In the genomic region with DNA sequence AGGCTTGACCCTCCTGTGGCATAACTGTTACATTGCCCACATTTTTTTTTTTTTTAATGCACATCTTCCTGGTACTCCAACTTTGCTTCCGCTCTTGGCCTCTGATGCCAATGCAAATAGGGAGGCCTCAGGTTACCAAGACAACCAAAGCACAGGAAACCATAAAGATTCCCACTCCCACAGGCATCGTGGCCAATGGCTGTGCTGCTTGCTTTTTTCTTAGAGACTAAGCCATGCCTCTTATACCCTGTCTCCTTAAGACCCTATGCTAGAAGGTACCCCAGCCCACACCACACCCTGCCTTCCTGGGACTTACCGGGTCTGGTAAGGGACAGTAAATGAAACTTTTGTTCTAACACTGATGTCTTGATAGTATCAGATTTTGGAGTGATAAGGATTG, we compare ENCODE assay signal across 20 mouse cellular contexts. TPM values are rescaled to one million over a fixed set of nuclear protein-coding genes. Genes with fewer than 3 reads are reported as not detected.
DNase-seq lines count a peak whose midpoint lies in the region; ATAC-seq and TF ChIP-seq lines count a peak whose summit lies in the region.
"Had no signal": no experiment of that assay in that cellular context is flagged by ENCODE, and none has a peak within 500 bp of the region (broad histone marks: within the 10 kb centered on the region; RNA-seq: fewer than 3 reads in every experiment).

No protein-coding gene starts in this region.

- no peaks in the 10 kb centered on the region for H3K9me3 ChIP-seq in intestine, embryonic 14.5 days (ENCODE audit: control insufficient read depth, low read length)
- H3K9me3 ChIP-seq in intestine, embryonic 16.5 days (ENCODE audit: control insufficient read depth, low read length): no peaks in the 10 kb centered on the region
- H3K9me3 ChIP-seq: G1E; heart, embryonic 12.5 days; hindbrain, embryonic 15.5 days had no signal

- no peak overlapping the region for H3K4me3 ChIP-seq in intestine, embryonic 14.5 days (ENCODE audit: low read depth, low read length)
- no peak overlapping the region for H3K4me3 ChIP-seq in intestine, embryonic 16.5 days (ENCODE audit: low read length)
- H3K4me3 ChIP-seq in thymus, adult 2 months (ENCODE audit: control insufficient read depth, insufficient read depth, low read length): no peak overlapping the region
- H3K4me3 ChIP-seq: heart, adult 2 months; heart, embryonic 12.5 days; hindbrain, embryonic 15.5 days had no signal

- no peak overlapping the region for H3K27ac ChIP-seq in intestine, embryonic 14.5 days (ENCODE audit: low read depth)
- H3K27ac ChIP-seq in intestine, embryonic 16.5 days (ENCODE audit: low read length): no peak overlapping the region
- no peak overlapping the region for H3K27ac ChIP-seq in thymus, adult 2 months (ENCODE audit: control insufficient read depth, insufficient read depth, low read length)
- H3K27ac ChIP-seq: heart, adult 2 months; hindbrain, embryonic 15.5 days had no signal

- TF ChIP-seq CTCF in thymus, adult 2 months (IDR thresholded peaks at IDR 0.05; ENCODE audit: borderline replicate concordance, control insufficient read depth, extremely low read depth, insufficient read depth, low read length, poor library complexity): no peak

- no peaks in the 10 kb centered on the region for H3K36me3 ChIP-seq in intestine, embryonic 14.5 days (ENCODE audit: control insufficient read depth, insufficient read depth, low read length)
- H3K36me3 ChIP-seq in intestine, embryonic 16.5 days (ENCODE audit: control insufficient read depth, insufficient read depth, low read length): no peaks in the 10 kb centered on the region
- H3K36me3 ChIP-seq in thymus, adult 2 months (ENCODE audit: control insufficient read depth, insufficient read depth, low read length): no peaks in the 10 kb centered on the region
- H3K36me3 ChIP-seq: G1E; heart, embryonic 12.5 days; hindbrain, embryonic 15.5 days had no signal

- WGBS in intestine, embryonic 14.5 days: 40% methylated on average over 3 of the region's 3 CpGs
- WGBS in intestine, embryonic 16.5 days: 38% methylated on average over 3 of the region's 3 CpGs
- 28% methylated on average over 3 of the region's 3 CpGs for WGBS in thymus, adult 2 months

- no peak overlapping the region for H3K9ac ChIP-seq in intestine, embryonic 14.5 days (ENCODE audit: low read length)
- H3K9ac ChIP-seq in intestine, embryonic 16.5 days (ENCODE audit: low read depth, low read length): no peak overlapping the region
- H3K9ac ChIP-seq: heart, embryonic 12.5 days; hindbrain, embryonic 15.5 days had no signal

- peak; percentile 18 for DNase-seq in embryo, embryonic 10.5 days (ENCODE audit: low spot score)
- DNase-seq in embryo, embryonic 10 days (ENCODE audit: low spot score): no peak
- DNase-seq in intestine, embryonic 14.5 days (ENCODE audit: low spot score): peak; percentile 52
- peak; percentile 7 to 43 for DNase-seq in spleen, postnatal 4 days (ENCODE audit: low spot score in 2 of 2)
- no peak for DNase-seq in spleen, postnatal 36 days (ENCODE audit: low spot score in 2 of 2)
- no peak for DNase-seq in thymus, adult 2 months
- DNase-seq: adrenal gland, adult 8-10 months; B cell, adult 2 months; cerebellum, adult 11 months; cerebellum, adult 9-10 months; cerebellum, postnatal 25 days; gastrocnemius, postnatal 36 days; heart, adult 2 months had no signal

- no peak overlapping the region for H3K4me2 ChIP-seq in intestine, embryonic 14.5 days (ENCODE audit: low read length)
- H3K4me2 ChIP-seq in intestine, embryonic 16.5 days (ENCODE audit: low read depth, low read length): no peak overlapping the region
- H3K4me2 ChIP-seq: heart, embryonic 12.5 days; hindbrain, embryonic 15.5 days had no signal

- peaks cover 4% of the 10 kb centered on the region; the same call in 1 of the 2 replicates for H3K4me1 ChIP-seq in intestine, embryonic 14.5 days (replicated peaks; ENCODE audit: control insufficient read depth, insufficient read depth, low read length)
- H3K4me1 ChIP-seq in intestine, embryonic 16.5 days (ENCODE audit: control insufficient read depth, insufficient read depth, low read length): no peaks in the 10 kb centered on the region
- no peaks in the 10 kb centered on the region for H3K4me1 ChIP-seq in thymus, adult 2 months (replicated peaks; ENCODE audit: control insufficient read depth, insufficient read depth, low read length)
- H3K4me1 ChIP-seq: hindbrain, embryonic 15.5 days had no signal

- no peak for TF ChIP-seq POLR2A in thymus, adult 2 months (IDR thresholded peaks at IDR 0.05; ENCODE audit: control insufficient read depth, extremely low read depth, insufficient read depth, low read length, poor library complexity)

- 0 out of 2 replicates have a peak, but pooled peaks have one; percentile 36 for ATAC-seq in intestine, embryonic 14.5 days (replicated peaks; ENCODE audit: low FRiP score, low TSS enrichment, low read depth)
- ATAC-seq in intestine, embryonic 16.5 days: no peak
- ATAC-seq: CD4-positive, CD25-positive, alpha-beta regulatory T cell, adult 4 months; forebrain, embryonic 14.5 days; inflammation-experienced regulatory T-cells, adult 6 months had no signal

- H3K27me3 ChIP-seq in intestine, embryonic 14.5 days (replicated peaks; ENCODE audit: control insufficient read depth, insufficient read depth, low read length): no peaks in the 10 kb centered on the region
- no peaks in the 10 kb centered on the region for H3K27me3 ChIP-seq in intestine, embryonic 16.5 days (replicated peaks; ENCODE audit: control insufficient read depth, insufficient read depth, low read length)
- H3K27me3 ChIP-seq in thymus, adult 2 months (ENCODE audit: control insufficient read depth, insufficient read depth, low read length): no peaks in the 10 kb centered on the region
- H3K27me3 ChIP-seq: heart, embryonic 12.5 days; hindbrain, embryonic 15.5 days had no signal

RNA-seq across cellular contexts. Expression of a gene that starts 9.2 kb away (rescaled TPM):
- polyA plus RNA-seq in intestine, embryonic 14.5 days (2014; fragmentation: Nextera tagmentation; extraction: Ambion mirVana): 0.49 and 1.3 TPM in 2 replicates
- polyA plus RNA-seq in intestine, embryonic 16.5 days (2015; fragmentation: Nextera tagmentation; extraction: Ambion mirVana): 1.0 TPM in 1 of 2 replicates, not detected in the other
- polyA plus RNA-seq in thymus, adult 2 months (2012; rRNA removed): not detected in 2 replicates
- polyA plus RNA-seq: CD4-positive, CD25-positive, alpha-beta regulatory T cell, adult 4 months; G1E; inflammation-experienced regulatory T-cells, adult 6 months had no signal

RNA-seq across cellular contexts. Expression of a gene that starts 14.8 kb away (rescaled TPM):
- 13.2 and 15.5 TPM in 2 replicates for polyA plus RNA-seq in intestine, embryonic 14.5 days (2014; fragmentation: Nextera tagmentation; extraction: Ambion mirVana)
- polyA plus RNA-seq in intestine, embryonic 16.5 days (2015; fragmentation: Nextera tagmentation; extraction: Ambion mirVana): 12.5 and 12.9 TPM in 2 replicates
- 85.4 and 87.0 TPM in 2 replicates for polyA plus RNA-seq in thymus, adult 2 months (2012; rRNA removed)

RNA-seq across cellular contexts. Expression of a gene that starts 14.9 kb away (rescaled TPM):
- polyA plus RNA-seq in intestine, embryonic 14.5 days (2014; fragmentation: Nextera tagmentation; extraction: Ambion mirVana): 25.4 and 29.7 TPM in 2 replicates
- polyA plus RNA-seq in intestine, embryonic 16.5 days (2015; fragmentation: Nextera tagmentation; extraction: Ambion mirVana): 18.2 and 19.5 TPM in 2 replicates
- polyA plus RNA-seq in thymus, adult 2 months (2012; rRNA removed): 99.6 and 114 TPM in 2 replicates

RNA-seq across cellular contexts. Expression of a gene that starts 31.0 kb away (rescaled TPM):
- polyA plus RNA-seq in intestine, embryonic 14.5 days (2014; fragmentation: Nextera tagmentation; extraction: Ambion mirVana): 66.0 and 69.8 TPM in 2 replicates
- polyA plus RNA-seq in intestine, embryonic 16.5 days (2015; fragmentation: Nextera tagmentation; extraction: Ambion mirVana): 41.2 and 41.9 TPM in 2 replicates
- polyA plus RNA-seq in thymus, adult 2 months (2012; rRNA removed): 225 and 254 TPM in 2 replicates

RNA-seq across cellular contexts. Expression of a gene that starts 31.3 kb away (rescaled TPM):
- polyA plus RNA-seq in intestine, embryonic 14.5 days (2014; fragmentation: Nextera tagmentation; extraction: Ambion mirVana): 64.8 and 68.6 TPM in 2 replicates
- polyA plus RNA-seq in intestine, embryonic 16.5 days (2015; fragmentation: Nextera tagmentation; extraction: Ambion mirVana): 78.7 and 80.5 TPM in 2 replicates
- polyA plus RNA-seq in thymus, adult 2 months (2012; rRNA removed): 64.6 and 80.2 TPM in 2 replicates

Comparison
In these comparisons a context has a peak if more than half of its experiments do, and no peak if none do; other contexts are left out.
1. DNase-seq: peak in embryo, embryonic 10.5 days (single experiment), intestine, embryonic 14.5 days (single experiment) and spleen, postnatal 4 days (2 of 2); none in embryo, embryonic 10 days (single experiment), spleen, postnatal 36 days (0 of 2) and thymus, adult 2 months (single experiment).